Mouse (Mus musculus) left cerebral cortex, adult 2 months (tissue): ENCODE measurements at regions not wholly inside any gene's neighbourhood (a gene's known extent, or its start where the extent isn't known, plus 50 kb on each side); places are given as distances from the start of the nearest gene placed in this dataset.

ENCODE experiments used
- DNase-seq, 2 experiments: peaks; one replicate each; pipeline ENCODE4 v3.0.0; 2021 to 2022; ENCODE audit warnings: low spot score in 2 of 2, mixed read lengths in 1 of 2; ENCODE audit errors: extremely low spot score in 1 of 2
- H3K27ac ChIP-seq: fragments of 200-600 bp; 2 replicates; pipeline ENCODE4 v1.8.1; 2022
- H3K4me3 ChIP-seq: fragments of 200-600 bp; 2 replicates; pipeline ENCODE4 v1.8.1; 2022
- CTCF ChIP-seq: fragments of 200-600 bp; IDR thresholded peaks from 2 replicates; pipeline ENCODE4 v1.8.1; 2022; ENCODE audit warnings: antibody characterized with exemption, mild to moderate bottlenecking, moderate library complexity
- intact Hi-C: fragments of 180-260 bp; cut with DNase I; formaldehyde crosslinking; loops from one replicate; pipeline ENCODE4 v1.15.1; 2025

DNA sequence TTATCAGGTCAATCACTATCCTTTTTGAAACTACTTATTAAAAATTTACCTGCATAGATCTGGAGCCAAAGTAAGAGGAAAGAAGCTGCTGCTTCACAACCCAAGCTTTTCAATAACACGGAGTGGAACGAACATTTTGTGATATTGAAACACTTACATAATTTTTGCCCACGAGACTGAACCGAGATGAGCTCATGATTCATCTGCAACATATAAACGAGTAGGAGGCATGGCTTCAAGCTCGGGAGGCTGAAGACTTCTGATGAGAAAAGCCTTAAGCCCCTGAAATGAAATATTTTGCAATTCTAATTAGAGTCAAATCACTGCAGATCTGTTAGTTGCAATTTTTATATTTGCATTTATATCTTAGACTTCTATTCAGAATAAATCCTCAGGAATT, 321.0 kb downstream of the Fam198b start:
- H3K4me3 ChIP-seq = no peak overlapping the region
- TF ChIP-seq CTCF = no peak
- H3K27ac ChIP-seq = peak overlapping the region; percentile 90
- DNase-seq = peak in 1 of 2 experiments; percentile 52
- intact Hi-C loops = loop anchor here (2.0 to 5.0 kb wide), 3 partner anchors 45 to 342 kb away; no protein-coding TSS in a partner anchor

DNA sequence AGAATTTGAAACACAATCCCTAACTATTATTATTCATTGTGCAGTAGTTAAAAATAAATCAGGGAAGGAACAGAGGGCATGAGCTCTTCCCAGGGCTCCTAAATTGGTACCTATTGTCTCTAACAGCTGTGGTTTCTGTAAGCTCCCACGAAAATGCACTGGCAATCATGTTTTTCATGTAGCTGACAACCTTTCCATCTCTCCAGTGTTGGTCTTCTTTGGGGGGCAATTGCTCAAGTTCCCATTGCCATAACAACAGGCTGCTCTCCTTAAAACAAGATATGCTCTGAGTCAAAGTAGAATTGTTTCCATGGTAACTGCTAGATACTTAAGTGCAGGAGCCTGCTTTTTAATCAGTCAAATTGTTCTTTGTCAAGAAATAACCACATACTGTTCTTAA, 322.7 kb downstream of the Fam198b start:
- DNase-seq = peak in 1 of 2 experiments; percentile 20
- no peak overlapping the region for H3K4me3 ChIP-seq
- intact Hi-C loops = loop anchor here (2.0 to 5.0 kb wide), 3 partner anchors 125 to 340 kb away; no protein-coding TSS in a partner anchor
- TF ChIP-seq CTCF = no peak
- H3K27ac ChIP-seq = peak overlapping the region; percentile 86

DNA sequence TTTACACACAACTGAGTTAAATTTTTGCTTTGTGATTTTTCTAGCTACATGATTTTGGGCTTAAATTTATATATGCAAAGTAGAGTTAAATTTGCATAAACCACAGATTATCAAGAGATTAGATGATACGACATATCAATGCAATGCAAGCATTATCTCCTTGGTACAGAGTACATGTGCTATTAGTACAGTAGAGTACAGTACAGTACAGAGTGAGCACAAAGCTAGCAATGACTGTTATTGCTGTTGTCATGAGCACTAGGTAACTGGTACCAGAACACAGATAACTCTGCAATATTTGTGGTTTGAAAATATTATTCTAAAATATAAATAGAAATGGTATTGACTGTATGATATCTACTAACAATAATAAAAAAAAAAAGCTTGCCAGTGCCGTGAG, 323.7 kb downstream of the Fam198b start:
- no peak for DNase-seq
- no peak overlapping the region for H3K4me3 ChIP-seq
- intact Hi-C loops = loop anchor here (5.0 kb wide), 2 partner anchors 126 to 339 kb away; no protein-coding TSS in a partner anchor
- TF ChIP-seq CTCF = no peak
- peak overlapping the region; percentile 86 for H3K27ac ChIP-seq

DNA sequence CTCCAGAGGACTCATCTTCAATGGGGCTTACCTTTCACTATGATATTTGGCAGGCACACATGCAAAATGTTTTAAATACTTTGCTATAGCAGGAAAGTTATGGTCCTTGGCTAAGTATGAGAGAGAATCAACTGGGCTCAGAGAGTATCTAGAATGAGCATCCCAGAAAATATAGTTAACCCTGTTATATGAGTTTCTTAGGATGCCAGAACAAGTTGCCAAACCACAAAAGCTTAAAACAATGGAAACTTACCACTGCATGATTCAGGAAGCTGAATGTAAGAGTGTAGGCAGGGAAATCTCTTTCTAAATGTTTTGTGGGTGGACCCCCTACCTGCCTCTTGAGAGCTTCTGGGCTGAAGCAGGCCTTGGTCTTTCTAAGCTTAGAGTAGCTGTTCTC, 325.3 kb downstream of the Fam198b start:
- TF ChIP-seq CTCF = no peak
- Histone ChIP-seq H3K4me3 (no peak overlapping the region), H3K27ac (peak overlapping the region; percentile 86)
- no peak for DNase-seq
- intact Hi-C loops = loop anchor here (5.0 kb wide), 2 partner anchors 127 to 338 kb away; no protein-coding TSS in a partner anchor

DNA sequence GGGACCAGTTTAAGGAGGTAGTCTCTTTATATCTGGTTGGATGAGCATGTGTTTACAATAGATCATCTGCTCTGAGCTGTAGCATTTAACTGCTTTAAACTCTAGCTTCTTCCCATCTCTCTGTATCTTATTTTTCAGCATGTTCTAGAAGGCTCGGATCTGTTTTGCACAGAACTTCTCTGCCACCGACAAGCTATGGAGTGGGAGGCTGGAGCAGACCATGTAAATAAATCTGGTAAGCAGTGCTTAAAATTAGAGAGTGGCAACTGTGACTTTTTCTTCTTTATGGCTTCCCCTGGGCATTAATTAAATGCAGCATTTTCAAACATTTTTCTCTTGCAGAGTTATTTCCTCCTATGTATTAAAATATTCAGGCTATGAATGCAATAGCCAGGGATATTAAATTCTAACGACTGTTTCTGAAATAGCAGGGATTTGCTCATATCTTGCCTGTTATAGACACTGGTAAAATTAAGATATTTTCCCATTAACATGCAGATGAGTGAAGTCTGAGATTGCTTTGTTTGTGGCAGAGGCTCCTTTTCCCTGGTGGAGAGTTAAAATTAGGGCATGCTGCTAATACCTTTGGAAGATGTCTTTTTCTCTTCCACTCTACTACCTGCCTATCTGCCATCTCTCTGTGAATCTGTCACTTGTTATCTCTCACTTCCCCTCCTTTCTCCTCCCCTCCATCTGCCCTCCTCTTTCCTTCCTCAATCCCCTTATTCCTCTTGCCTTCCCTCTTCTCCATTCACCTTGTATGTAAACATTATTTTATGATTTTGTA, 327.2 kb downstream of the Fam198b start:
- no peak; the same call in 1 of the 2 replicates for TF ChIP-seq CTCF
- Histone ChIP-seq H3K27ac (peak overlapping the region; percentile 85), H3K4me3 (no peak overlapping the region)
- intact Hi-C loops = loop anchor here (5.0 kb wide), 1 partner anchor 36 kb away; no protein-coding TSS in a partner anchor
- DNase-seq = no peak

DNA sequence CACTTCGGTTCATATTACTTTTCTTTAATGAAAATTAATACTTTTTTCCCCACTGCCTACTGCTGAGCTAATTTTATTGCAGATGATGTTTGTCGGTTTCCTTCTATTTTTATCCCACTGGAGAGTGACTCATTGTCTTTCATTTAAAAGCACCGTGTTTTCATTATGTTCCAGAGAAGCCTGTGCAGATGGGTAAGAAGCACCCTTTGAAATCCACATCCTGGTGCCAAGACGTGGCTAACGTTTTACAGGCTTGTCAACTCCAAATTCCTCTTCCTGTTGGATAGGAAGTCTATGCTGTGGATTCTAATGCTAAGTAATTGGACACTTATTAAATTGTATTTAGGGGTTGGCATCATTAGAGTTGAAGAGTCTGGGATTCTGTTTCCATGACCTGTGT, 364.3 kb downstream of the Fam198b start:
- Histone ChIP-seq H3K4me3 (no peak overlapping the region), H3K27ac (peak overlapping the region; percentile 48)
- no peak for TF ChIP-seq CTCF
- intact Hi-C loops = loop anchor here (1.0 to 5.0 kb wide), 3 partner anchors 36 to 299 kb away; no protein-coding TSS in a partner anchor
- DNase-seq = peak in 1 of 2 experiments; percentile 16

DNA sequence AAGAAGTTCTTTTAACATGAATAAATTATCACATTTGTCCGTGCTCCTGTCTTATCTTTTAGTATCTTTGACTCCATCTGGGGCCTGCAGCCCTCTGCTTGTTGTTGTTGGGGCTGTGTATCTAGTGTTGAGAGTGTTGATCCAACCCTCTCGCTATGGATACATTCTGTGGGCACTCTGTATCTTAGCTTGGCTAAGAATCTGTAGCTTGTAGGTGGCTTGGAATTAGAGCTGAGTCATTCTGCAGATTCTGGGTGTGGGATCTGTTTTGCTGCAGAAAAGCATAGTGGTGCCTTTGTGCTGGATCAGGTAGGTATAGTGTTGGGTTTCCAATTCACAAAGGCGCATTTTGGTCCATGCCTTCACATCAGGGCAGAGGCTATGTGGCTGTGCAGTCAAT, 365.6 kb downstream of the Fam198b start:
- intact Hi-C loops = loop anchor here (5.0 kb wide), 3 partner anchors 38 to 297 kb away; no protein-coding TSS in a partner anchor
- DNase-seq = peak in 1 of 2 experiments; percentile 31

DNA sequence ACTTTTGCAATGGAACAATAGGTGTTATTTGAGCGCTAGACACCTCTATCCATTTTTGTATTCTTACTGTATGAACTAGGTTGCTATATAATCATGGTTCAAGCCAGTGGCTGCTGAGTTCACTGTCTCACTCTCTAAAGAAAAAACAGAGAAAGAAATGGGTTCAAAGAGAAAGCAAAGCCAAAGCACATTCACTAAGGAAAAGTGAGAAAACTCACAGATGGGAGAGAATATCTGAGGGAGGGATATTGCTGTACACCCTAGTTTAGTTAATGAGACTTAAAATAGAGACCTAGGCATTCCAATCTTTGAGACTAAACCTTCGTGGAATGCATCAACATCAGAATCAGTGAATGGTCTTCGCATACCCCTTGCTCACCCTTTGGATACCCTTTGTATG, 371.0 kb downstream of the Fam198b start:
- DNase-seq = no peak
- intact Hi-C loops = loop anchor here (5.0 kb wide), 2 partner anchors 167 to 277 kb away; no protein-coding TSS in a partner anchor
- no peak for TF ChIP-seq CTCF
- Histone ChIP-seq H3K4me3 (no peak overlapping the region), H3K27ac (peak overlapping the region; percentile 81)

More for the DNA sequence above, 365.6 kb downstream of the Fam198b start:
- Histone ChIP-seq H3K27ac (peak overlapping the region; percentile 85), H3K4me3 (no peak overlapping the region)
- TF ChIP-seq CTCF = no peak

DNA sequence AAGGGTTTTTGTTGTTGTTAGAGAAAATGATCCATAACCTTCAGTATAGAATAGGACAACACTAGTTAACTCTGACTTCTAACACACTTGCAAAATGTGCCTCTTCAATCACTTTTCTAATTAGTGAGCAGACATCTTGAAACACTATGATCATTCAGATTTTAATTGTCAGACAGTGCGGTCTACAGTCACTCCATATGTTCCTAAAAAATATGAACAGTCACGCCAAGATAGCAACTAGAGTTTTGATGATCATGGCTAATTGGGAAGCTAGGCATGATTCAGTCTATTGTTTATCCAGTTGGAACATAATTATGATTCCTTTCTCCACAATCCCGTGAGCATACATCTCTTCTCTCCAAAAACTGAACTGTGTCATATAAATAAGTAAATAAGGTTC, 372.1 kb downstream of the Fam198b start:
- Histone ChIP-seq H3K27ac (peak overlapping the region; percentile 81; the same call in 1 of the 2 replicates), H3K4me3 (no peak overlapping the region)
- no peak for DNase-seq
- intact Hi-C loops = loop anchor here (5.0 kb wide), 2 partner anchors 166 to 276 kb away; no protein-coding TSS in a partner anchor
- no peak for TF ChIP-seq CTCF

DNA sequence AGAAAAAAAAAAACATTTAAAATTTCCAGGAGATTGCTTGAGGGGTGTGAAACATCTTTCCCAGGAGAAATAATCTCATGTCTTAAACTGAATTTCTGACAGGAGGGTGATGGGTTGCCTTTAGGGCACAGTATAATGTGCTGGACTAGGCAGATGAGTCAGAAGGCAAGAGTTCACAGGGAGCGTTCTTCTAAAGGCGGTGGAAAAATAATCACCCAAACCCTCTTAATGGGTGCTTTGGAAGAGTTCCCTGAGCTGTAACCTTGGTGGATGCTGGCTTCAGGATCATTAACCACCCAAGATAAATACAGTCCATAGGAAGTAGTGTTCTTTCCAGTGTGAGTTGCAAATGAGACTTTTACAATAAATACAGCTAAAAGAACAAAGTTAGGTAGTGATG, 378.8 kb downstream of the Fam198b start:
- DNase-seq = no peak
- no peak overlapping the region for H3K27ac ChIP-seq
- intact Hi-C loops = no loop called here
- TF ChIP-seq CTCF = no peak
- no peak overlapping the region for H3K4me3 ChIP-seq

DNA sequence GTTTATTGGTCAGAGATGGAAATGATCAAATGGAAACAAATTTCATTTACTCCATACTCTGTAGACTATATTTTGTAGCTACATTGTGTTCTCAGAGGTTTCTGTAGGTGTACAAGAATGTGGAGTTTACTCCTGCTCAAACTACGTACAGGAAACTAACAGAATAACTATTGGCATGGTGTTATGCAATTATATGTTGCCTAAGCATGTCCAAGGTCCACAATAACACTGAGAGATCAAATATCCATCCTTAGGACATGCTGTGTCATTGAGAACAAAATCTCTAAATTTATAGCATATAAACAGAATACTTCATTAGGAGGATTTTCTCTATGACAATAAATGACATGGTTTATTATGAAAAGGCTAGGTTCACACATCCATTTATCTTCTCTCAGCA, 400.3 kb downstream of the Fam198b start:
- intact Hi-C loops = no loop called here
- Histone ChIP-seq H3K4me3 (no peak overlapping the region), H3K27ac (no peak overlapping the region)
- TF ChIP-seq CTCF = no peak
- DNase-seq = no peak

DNA sequence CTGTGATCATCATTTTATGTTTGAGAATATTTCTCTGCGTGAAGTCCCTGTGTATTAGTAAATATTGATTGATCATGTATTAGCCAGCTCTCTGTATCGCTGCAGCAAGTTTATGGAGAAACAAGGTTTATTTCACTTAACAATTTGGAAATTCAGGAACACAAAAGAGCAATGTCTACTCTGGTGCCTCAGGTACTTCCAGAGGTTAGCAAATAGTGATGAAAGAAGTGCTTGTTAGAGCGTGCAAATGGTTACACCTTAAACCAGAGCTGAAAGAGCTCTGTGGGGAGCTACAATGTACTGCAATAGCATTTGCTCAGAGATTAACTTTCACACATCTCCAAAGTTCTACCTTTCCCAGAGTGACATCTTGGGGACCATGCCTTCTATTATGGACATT, 400.9 kb downstream of the Fam198b start:
- TF ChIP-seq CTCF = no peak
- Histone ChIP-seq H3K27ac (no peak overlapping the region), H3K4me3 (no peak overlapping the region)
- intact Hi-C loops = no loop called here
- no peak for DNase-seq
